ENCODE assay signal across 26 mouse cellular contexts in the genomic region with DNA sequence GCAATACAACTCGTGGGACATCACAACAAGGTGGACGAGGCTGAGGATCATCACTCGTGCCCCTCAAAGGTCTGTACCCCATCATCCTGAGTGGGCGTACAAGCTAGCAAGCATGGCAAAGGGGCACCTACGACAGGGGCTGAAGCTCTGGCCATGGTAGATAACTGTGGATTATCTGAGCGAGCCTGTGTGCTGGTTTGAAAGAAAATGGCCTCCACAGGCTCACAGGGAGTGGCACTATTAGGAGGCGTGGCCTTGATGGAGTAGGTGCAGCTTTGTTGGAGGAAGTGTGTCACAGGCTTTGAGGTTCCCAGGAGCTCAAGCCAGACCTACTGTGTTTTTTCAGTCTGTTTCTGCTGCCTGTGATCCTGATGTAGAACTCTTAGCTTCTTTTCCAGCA. TPM values are rescaled to one million over a fixed set of nuclear protein-coding genes. Genes with fewer than 3 reads are reported as not detected.
DNase-seq lines count a peak whose midpoint lies in the region; ATAC-seq and TF ChIP-seq lines count a peak whose summit lies in the region.
"Had no signal": no experiment of that assay in that cellular context is flagged by ENCODE, and none has a peak within 500 bp of the region (broad histone marks: within the 10 kb centered on the region; RNA-seq: fewer than 3 reads in every experiment).

No protein-coding gene starts in this region.

- no peak overlapping the region for H3K4me2 ChIP-seq in stomach, embryonic 14.5 days (replicated peaks; ENCODE audit: low read depth, low read length)
- no peak overlapping the region for H3K4me2 ChIP-seq in stomach, postnatal 0 days (replicated peaks; ENCODE audit: low read depth)
- H3K4me2 ChIP-seq in liver, embryonic 12.5 days = peak overlapping the region; percentile 43
- no peak overlapping the region for H3K4me2 ChIP-seq in stomach, embryonic 15.5 days
- H3K4me2 ChIP-seq: embryonic facial prominence, embryonic 13.5 days; hindbrain, embryonic 14.5 days; midbrain, embryonic 13.5 days; neural tube, embryonic 15.5 days had no signal

- no peak for TF ChIP-seq CTCF in stomach, postnatal 0 days (IDR thresholded peaks at IDR 0.05; ENCODE audit: low read depth)

- H3K4me1 ChIP-seq in stomach, embryonic 14.5 days (ENCODE audit: control insufficient read depth, insufficient read depth, low read length) = no peaks in the 10 kb centered on the region
- no peaks in the 10 kb centered on the region for H3K4me1 ChIP-seq in stomach, postnatal 0 days (replicated peaks; ENCODE audit: control insufficient read depth, insufficient read depth)
- H3K4me1 ChIP-seq in liver, embryonic 12.5 days = peaks cover 71% of the 10 kb centered on the region
- H3K4me1 ChIP-seq in stomach, embryonic 15.5 days = no peaks in the 10 kb centered on the region

- 88% methylated on average over 7 of the region's 7 CpGs for WGBS in stomach, embryonic 14.5 days
- 88% methylated on average over 7 of the region's 7 CpGs for WGBS in stomach, postnatal 0 days
- 38% methylated on average over 7 of the region's 7 CpGs for WGBS in liver, embryonic 12.5 days (ENCODE audit: insufficient replicate concordance)
- 81% methylated on average over 7 of the region's 7 CpGs for WGBS in stomach, embryonic 15.5 days

- peak; percentile 1 for DNase-seq in adrenal gland, postnatal 14 days
- no peak for DNase-seq in adrenal gland, adult 18-20 months (ENCODE audit: low spot score in 2 of 2)
- DNase-seq in stomach, postnatal 0 days (ENCODE audit: low spot score) = no peak
- DNase-seq in gastrocnemius, postnatal 4 days (ENCODE audit: low spot score in 2 of 2) = no peak
- DNase-seq: gastrocnemius, postnatal 10 days; heart, postnatal 10 days; kidney, adult 11 months; kidney, postnatal 10 days; lung, postnatal 36 days; thymus, adult 18-20 months had no signal

- TF ChIP-seq EP300 in stomach, postnatal 0 days (optimal IDR thresholded peaks at IDR 0.05) = no peak

- no peaks in the 10 kb centered on the region for H3K36me3 ChIP-seq in stomach, embryonic 14.5 days (ENCODE audit: control insufficient read depth, insufficient read depth, low read length)
- H3K36me3 ChIP-seq in stomach, postnatal 0 days (ENCODE audit: control insufficient read depth, insufficient read depth, low read length) = no peaks in the 10 kb centered on the region
- no peaks in the 10 kb centered on the region for H3K36me3 ChIP-seq in liver, embryonic 12.5 days
- H3K36me3 ChIP-seq in stomach, embryonic 15.5 days = no peaks in the 10 kb centered on the region
- H3K36me3 ChIP-seq: embryonic facial prominence, embryonic 13.5 days; midbrain, embryonic 13.5 days; neural tube, embryonic 15.5 days had no signal

- ATAC-seq in stomach, embryonic 14.5 days (ENCODE audit: insufficient number of reproducible peaks, insufficient read depth, low FRiP score, low read depth) = peak; percentile 58; the same call in 1 of the 2 replicates
- no peak for ATAC-seq in stomach, postnatal 0 days (ENCODE audit: low FRiP score, low TSS enrichment)
- peak; percentile 94 for ATAC-seq in liver, embryonic 12.5 days
- peak; percentile 80 for ATAC-seq in stomach, embryonic 15.5 days (ENCODE audit: insufficient read depth, low FRiP score, low read depth)
- no peak for ATAC-seq in CD4-positive, CD25-positive, alpha-beta regulatory T cell, adult 4 months
- ATAC-seq: midbrain, embryonic 13.5 days had no signal

- no peak overlapping the region for H3K27ac ChIP-seq in stomach, embryonic 14.5 days (ENCODE audit: low read length)
- H3K27ac ChIP-seq in stomach, postnatal 0 days (replicated peaks) = no peak overlapping the region
- H3K27ac ChIP-seq in liver, embryonic 12.5 days = peak overlapping the region; percentile 91
- no peak overlapping the region for H3K27ac ChIP-seq in stomach, embryonic 15.5 days
- H3K27ac ChIP-seq: embryonic facial prominence, embryonic 13.5 days; hindbrain, embryonic 14.5 days; midbrain, embryonic 13.5 days; neural tube, embryonic 15.5 days had no signal

- H3K27me3 ChIP-seq in stomach, embryonic 14.5 days (ENCODE audit: control insufficient read depth, insufficient read depth, low read length) = no peaks in the 10 kb centered on the region
- H3K27me3 ChIP-seq in stomach, postnatal 0 days (ENCODE audit: control insufficient read depth, insufficient read depth, low read length) = no peaks in the 10 kb centered on the region
- no peaks in the 10 kb centered on the region for H3K27me3 ChIP-seq in liver, embryonic 12.5 days (replicated peaks)
- H3K27me3 ChIP-seq in stomach, embryonic 15.5 days (replicated peaks) = no peaks in the 10 kb centered on the region
- H3K27me3 ChIP-seq: embryonic facial prominence, embryonic 13.5 days; neural tube, embryonic 15.5 days had no signal

- H3K9me3 ChIP-seq in stomach, embryonic 14.5 days (ENCODE audit: control insufficient read depth, low read depth, low read length) = no peaks in the 10 kb centered on the region
- no peaks in the 10 kb centered on the region for H3K9me3 ChIP-seq in stomach, postnatal 0 days (ENCODE audit: control insufficient read depth, low read length)
- H3K9me3 ChIP-seq in liver, embryonic 12.5 days (replicated peaks) = no peaks in the 10 kb centered on the region
- no peaks in the 10 kb centered on the region for H3K9me3 ChIP-seq in stomach, embryonic 15.5 days
- H3K9me3 ChIP-seq: embryonic facial prominence, embryonic 13.5 days; midbrain, embryonic 13.5 days; neural tube, embryonic 15.5 days had no signal

- no peak overlapping the region for H3K9ac ChIP-seq in stomach, embryonic 14.5 days (replicated peaks; ENCODE audit: low read depth, low read length)
- H3K9ac ChIP-seq in stomach, postnatal 0 days (ENCODE audit: low read length) = no peak overlapping the region
- peak overlapping the region; percentile 19 for H3K9ac ChIP-seq in liver, embryonic 12.5 days
- no peak overlapping the region for H3K9ac ChIP-seq in stomach, embryonic 15.5 days
- H3K9ac ChIP-seq: embryonic facial prominence, embryonic 13.5 days; hindbrain, embryonic 14.5 days; midbrain, embryonic 13.5 days; neural tube, embryonic 15.5 days had no signal

- no peak overlapping the region for H3K4me3 ChIP-seq in stomach, embryonic 14.5 days (ENCODE audit: low read depth, low read length)
- no peak overlapping the region for H3K4me3 ChIP-seq in stomach, postnatal 0 days (ENCODE audit: low read depth, low read length)
- no peak overlapping the region for H3K4me3 ChIP-seq in liver, embryonic 12.5 days
- H3K4me3 ChIP-seq in stomach, embryonic 15.5 days (replicated peaks) = no peak overlapping the region
- H3K4me3 ChIP-seq: embryonic facial prominence, embryonic 13.5 days; midbrain, embryonic 13.5 days; myocyte; neural tube, embryonic 15.5 days had no signal

RNA-seq across cellular contexts. Expression of a gene that starts 5.7 kb away (rescaled TPM):
- 172 and 203 TPM in 2 replicates for total RNA-seq in adrenal gland, postnatal 14 days (2021)
- total RNA-seq in adrenal gland, adult 18-20 months (2021) = 100 to 1,000 TPM; 152 to 273 TPM
- polyA plus RNA-seq in stomach, embryonic 14.5 days (2014; fragmentation: Nextera tagmentation; extraction: Ambion mirVana) = 46.5 and 49.8 TPM in 2 replicates
- 40.0 and 45.4 TPM in 2 replicates for polyA plus RNA-seq in stomach, postnatal 0 days (2015; fragmentation: Nextera tagmentation; extraction: Ambion mirVana)
- 302 and 307 TPM in 2 replicates for polyA plus RNA-seq in liver, embryonic 12.5 days (2016; fragmentation: Nextera tagmentation; extraction: Ambion mirVana)
- 52.5 and 71.6 TPM in 2 replicates for polyA plus RNA-seq in stomach, embryonic 15.5 days (2015; fragmentation: Nextera tagmentation; extraction: Ambion mirVana)
- total RNA-seq in gastrocnemius, postnatal 4 days (2021) = 10 to 100 TPM; 31.7 to 34.9 TPM
- 10 to 100 TPM; 20.3 to 29.3 TPM for polyA plus RNA-seq in CD4-positive, CD25-positive, alpha-beta regulatory T cell, adult 4 months (2017; shearing (Covaris generic))

RNA-seq across cellular contexts. Expression of a gene that starts 60.0 kb away (rescaled TPM):
- total RNA-seq in adrenal gland, postnatal 14 days (2021) = not detected in 2 replicates
- total RNA-seq in adrenal gland, adult 18-20 months (2021) = not detected
- polyA plus RNA-seq in stomach, embryonic 14.5 days (2014; fragmentation: Nextera tagmentation; extraction: Ambion mirVana) = not detected in 2 replicates
- not detected in 2 replicates for polyA plus RNA-seq in stomach, postnatal 0 days (2015; fragmentation: Nextera tagmentation; extraction: Ambion mirVana)
- polyA plus RNA-seq in liver, embryonic 12.5 days (2016; fragmentation: Nextera tagmentation; extraction: Ambion mirVana) = not detected in 2 replicates
- not detected in 2 replicates for polyA plus RNA-seq in stomach, embryonic 15.5 days (2015; fragmentation: Nextera tagmentation; extraction: Ambion mirVana)
- not detected for total RNA-seq in gastrocnemius, postnatal 4 days (2021)
- not detected for polyA plus RNA-seq in CD4-positive, CD25-positive, alpha-beta regulatory T cell, adult 4 months (2017; shearing (Covaris generic))
- total RNA-seq: adrenal gland, postnatal 4 days; gastrocnemius, postnatal 10 days; heart, adult 8-10 months; heart, postnatal 10 days; left cerebral cortex, postnatal 10 days had no signal
- polyA plus RNA-seq: embryonic facial prominence, embryonic 13.5 days; forebrain, embryonic 11.5 days; frontal cortex, adult 2 months; hindbrain, embryonic 14.5 days; limb, embryonic 14.5 days; midbrain, embryonic 13.5 days; myocyte; neural tube, embryonic 15.5 days; urinary bladder, adult 2 months had no signal

Comparison
In these comparisons a context has a peak if more than half of its experiments do, and no peak if none do; other contexts are left out.
1. ATAC-seq: peak in stomach, embryonic 14.5 days (single experiment), liver, embryonic 12.5 days (single experiment) and stomach, embryonic 15.5 days (single experiment); none in stomach, postnatal 0 days (single experiment) and CD4-positive, CD25-positive, alpha-beta regulatory T cell, adult 4 months (single experiment).